Mouse (Mus musculus) hindbrain, embryonic 10.5 days (tissue): Measurements from ENCODE around the gene Tmem150a. TPM values are rescaled to one million over a fixed set of nuclear protein-coding genes. Genes with fewer than 3 reads are reported as not detected.
A peak's percentile ranks its signal among the peaks of the same experiment; 100 is the strongest.

ENCODE experiments used
- DNase-seq: peaks from one replicate; pipeline ENCODE4 v3.0.0-alpha.2; 2017; ENCODE audit warnings: low spot score
- H3K27ac ChIP-seq: fragments of 300-500 bp; sonication (generic); 2 replicates; pipeline ENCODE4 v1.5.1; 2016; ENCODE audit warnings: mild to moderate bottlenecking, moderate library complexity
- H3K27me3 ChIP-seq: fragments of 300-500 bp; sonication (generic); 2 replicates; pipeline ENCODE4 v1.6.1; 2016; ENCODE audit warnings: mild to moderate bottlenecking; ENCODE audit not compliant: poor library complexity, insufficient read depth, severe bottlenecking
- H3K36me3 ChIP-seq: fragments of 300-500 bp; sonication (generic); 2 replicates; pipeline ENCODE4 v1.6.1; 2016; ENCODE audit warnings: mild to moderate bottlenecking, moderate library complexity
- H3K4me1 ChIP-seq: fragments of 300-500 bp; sonication (generic); replicated peaks from 2 replicates; pipeline ENCODE4 v1.6.1; 2016; ENCODE audit warnings: mild to moderate bottlenecking
- H3K4me3 ChIP-seq: fragments of 300-500 bp; sonication (generic); 2 replicates; pipeline ENCODE4 v1.5.1; 2016; ENCODE audit warnings: mild to moderate bottlenecking, moderate library complexity
- H3K9me3 ChIP-seq: fragments of 300-500 bp; sonication (generic); 2 replicates; pipeline ENCODE4 v1.6.1; 2016; ENCODE audit warnings: mild to moderate bottlenecking, moderate library complexity
- WGBS: fragments of 180-500 bp; shearing (Covaris S2); methylation state at CpG from one replicate; pipeline ENCODE4 v1.1.7; 2016; 5-methylcytosine and 5-hydroxymethylcytosine counted together
- polyA plus RNA-seq: library from polyadenylated mRNA; unstranded; fragments of >200 nt; fragmentation: Nextera tagmentation; extraction: Ambion mirVana; gene quantifications from 2 replicates; pipeline ENCODE4 v1.2.1, GENCODE M21; 2016

Gene Tmem150a
- polyA plus RNA-seq, 1 experiment from 2014 or later: 7.0 TPM

GRCm38 (mm10) chr6:72357164-72358079 is 2.2 kb downstream of the Tmem150a start:
- Histone ChIP-seq H3K4me1 (peaks cover 41% of the 10 kb centered on the region), H3K4me3 (no peak overlapping the region), H3K9me3 (no peaks in the 10 kb centered on the region), H3K27ac (no peak overlapping the region), H3K36me3 (peaks cover 42% of the 10 kb centered on the region), H3K27me3 (peaks cover 8% of the 10 kb centered on the region)
- 86% methylated on average over 5 of the region's 5 CpGs for WGBS
- DNase-seq: no peak

DNA sequence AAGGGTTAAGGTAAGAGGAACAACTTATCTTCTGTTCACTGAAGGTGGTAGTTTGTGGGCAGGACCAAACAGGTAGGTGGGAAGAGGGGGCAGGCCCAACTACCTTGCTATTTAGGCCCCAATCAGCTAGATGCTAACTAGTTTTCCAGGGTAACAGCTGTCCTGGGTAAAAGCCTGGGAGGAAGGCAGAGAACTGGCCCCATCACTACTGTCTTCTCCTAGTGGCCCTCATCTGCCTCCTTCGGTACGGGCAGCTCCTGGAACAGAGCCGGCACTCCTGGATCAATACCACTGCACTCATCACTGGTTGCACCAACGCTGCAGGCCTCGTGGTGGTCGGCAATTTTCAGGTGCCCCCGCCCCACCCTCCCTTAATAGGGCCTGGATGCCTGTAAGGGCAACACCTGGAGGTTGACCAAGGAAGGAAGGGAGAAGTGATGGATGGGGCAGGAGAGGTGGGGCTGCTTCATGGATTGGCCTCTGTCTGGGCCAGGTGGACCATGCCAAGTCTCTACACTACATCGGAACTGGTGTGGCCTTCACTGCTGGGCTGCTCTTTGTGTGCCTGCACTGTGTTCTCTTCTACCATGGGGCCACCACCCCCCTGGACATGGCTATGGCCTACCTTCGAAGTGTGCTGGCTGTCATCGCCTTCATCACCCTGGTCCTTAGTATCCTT is 3.0 kb downstream of the Tmem150a start:
- WGBS: 92% methylated on average over 10 of the region's 10 CpGs
- H3K27me3 ChIP-seq: peaks cover 8% of the 10 kb centered on the region

GRCm38 (mm10) chr6:72359343-72359742 is 4.1 kb downstream of the Tmem150a start:
- Histone ChIP-seq H3K27me3 (peaks cover 8% of the 10 kb centered on the region), H3K9me3 (no peaks in the 10 kb centered on the region), H3K4me3 (no peak overlapping the region), H3K36me3 (peaks cover 42% of the 10 kb centered on the region), H3K4me1 (peaks cover 44% of the 10 kb centered on the region), H3K27ac (no peak overlapping the region)
- DNase-seq: no peak
- WGBS: 86% methylated on average over 2 of the region's 2 CpGs

More for the DNA sequence above, 3.0 kb downstream of the Tmem150a start:
- H3K27ac ChIP-seq: no peak overlapping the region
- no peaks in the 10 kb centered on the region for H3K9me3 ChIP-seq
- DNase-seq: no peak
- no peak overlapping the region for H3K4me3 ChIP-seq
- peaks cover 42% of the 10 kb centered on the region for H3K36me3 ChIP-seq
- peaks cover 46% of the 10 kb centered on the region for H3K4me1 ChIP-seq

GRCm38 (mm10) chr6:72359891-72360598 is 4.8 kb downstream of the Tmem150a start:
- 83% methylated on average over 11 of the region's 11 CpGs for WGBS
- H3K36me3 ChIP-seq: peaks cover 42% of the 10 kb centered on the region
- H3K4me3 ChIP-seq: 0 out of 2 replicates have a peak overlapping the region, but pooled peaks have one; percentile 14
- DNase-seq: no peak
- H3K27ac ChIP-seq: no peak overlapping the region
- H3K4me1 ChIP-seq: peaks cover 37% of the 10 kb centered on the region
- H3K9me3 ChIP-seq: no peaks in the 10 kb centered on the region
- H3K27me3 ChIP-seq: peaks cover 8% of the 10 kb centered on the region

GRCm38 (mm10) chr6:72360599-72360935 is 5.3 kb downstream of the Tmem150a start:
- no peak overlapping the region for H3K27ac ChIP-seq
- peaks cover 32% of the 10 kb centered on the region for H3K4me1 ChIP-seq
- 76% methylated on average over 7 of the region's 7 CpGs for WGBS
- H3K27me3 ChIP-seq: peaks cover 8% of the 10 kb centered on the region
- no peaks in the 10 kb centered on the region for H3K9me3 ChIP-seq
- DNase-seq: no peak
- H3K4me3 ChIP-seq: 0 out of 2 replicates have a peak overlapping the region, but pooled peaks have one; percentile 14
- peaks cover 42% of the 10 kb centered on the region for H3K36me3 ChIP-seq

GRCm38 (mm10) chr6:72361121-72361551 is 5.9 kb downstream of the Tmem150a start:
- H3K4me3 ChIP-seq: peak overlapping the region; percentile 84
- peaks cover 42% of the 10 kb centered on the region for H3K36me3 ChIP-seq
- H3K27ac ChIP-seq: no peak overlapping the region
- peaks cover 26% of the 10 kb centered on the region for H3K4me1 ChIP-seq
- no peak for DNase-seq
- WGBS: 82% methylated on average over 5 of the region's 5 CpGs
- H3K9me3 ChIP-seq: no peaks in the 10 kb centered on the region
- peaks cover 6% of the 10 kb centered on the region for H3K27me3 ChIP-seq

- DNase-seq: peak; percentile 94
- peaks cover 34% of the 10 kb centered on the region for H3K36me3 ChIP-seq
- H3K4me3 ChIP-seq: peak overlapping the region; percentile 84
- H3K9me3 ChIP-seq: no peaks in the 10 kb centered on the region
- H3K4me1 ChIP-seq: peaks cover 24% of the 10 kb centered on the region
- no peaks in the 10 kb centered on the region for H3K27me3 ChIP-seq
- H3K27ac ChIP-seq: peak overlapping the region; percentile 89
- WGBS: under 1% methylated on average over 42 of the region's 42 CpGs
Measured at GRCm38 (mm10) chr6:72362132-72363028, 7.1 kb downstream of the Tmem150a start.

- peaks cover 19% of the 10 kb centered on the region for H3K36me3 ChIP-seq
- 44% methylated on average over 7 of the region's 7 CpGs for WGBS
- H3K9me3 ChIP-seq: no peaks in the 10 kb centered on the region
- DNase-seq: no peak
- no peaks in the 10 kb centered on the region for H3K27me3 ChIP-seq
- H3K4me1 ChIP-seq: peaks cover 24% of the 10 kb centered on the region
- H3K27ac ChIP-seq: no peak overlapping the region
- H3K4me3 ChIP-seq: no peak overlapping the region
Measured at GRCm38 (mm10) chr6:72364009-72364408, 8.8 kb downstream of the Tmem150a start.

- no peak overlapping the region for H3K4me3 ChIP-seq
- DNase-seq: no peak
- no peaks in the 10 kb centered on the region for H3K9me3 ChIP-seq
- no peak overlapping the region for H3K27ac ChIP-seq
- peaks cover 24% of the 10 kb centered on the region for H3K4me1 ChIP-seq
- no peaks in the 10 kb centered on the region for H3K27me3 ChIP-seq
- peaks cover 9% of the 10 kb centered on the region for H3K36me3 ChIP-seq
- 77% methylated on average over 6 of the region's 6 CpGs for WGBS
Measured at GRCm38 (mm10) chr6:72364985-72365384, 9.7 kb downstream of the Tmem150a start.

DNA sequence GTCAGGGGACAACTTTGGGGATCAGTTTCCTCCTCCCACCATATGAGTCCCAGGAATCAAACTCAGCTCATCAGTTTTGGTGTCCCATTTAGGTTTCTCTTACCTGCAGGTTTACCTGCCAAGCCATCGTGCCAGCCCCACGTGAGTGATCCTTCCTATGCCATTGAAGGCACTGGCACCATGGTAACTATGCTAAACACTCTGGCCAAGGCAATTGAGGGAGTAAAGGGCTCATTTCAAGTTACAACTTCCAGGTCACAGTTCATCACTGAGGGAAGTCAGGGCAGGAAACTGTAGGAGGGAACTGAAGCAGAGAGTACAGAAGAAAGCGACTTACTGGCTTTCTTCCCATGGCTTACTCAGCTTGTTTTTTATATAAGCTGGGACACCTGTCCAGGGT is 11.1 kb downstream of the Tmem150a start:
- WGBS: 66% methylated on average over 3 of the region's 3 CpGs
- Histone ChIP-seq H3K36me3 (no peaks in the 10 kb centered on the region), H3K4me3 (no peak overlapping the region), H3K27me3 (no peaks in the 10 kb centered on the region), H3K27ac (no peak overlapping the region), H3K9me3 (no peaks in the 10 kb centered on the region), H3K4me1 (peaks cover 18% of the 10 kb centered on the region)
- DNase-seq: no peak

DNA sequence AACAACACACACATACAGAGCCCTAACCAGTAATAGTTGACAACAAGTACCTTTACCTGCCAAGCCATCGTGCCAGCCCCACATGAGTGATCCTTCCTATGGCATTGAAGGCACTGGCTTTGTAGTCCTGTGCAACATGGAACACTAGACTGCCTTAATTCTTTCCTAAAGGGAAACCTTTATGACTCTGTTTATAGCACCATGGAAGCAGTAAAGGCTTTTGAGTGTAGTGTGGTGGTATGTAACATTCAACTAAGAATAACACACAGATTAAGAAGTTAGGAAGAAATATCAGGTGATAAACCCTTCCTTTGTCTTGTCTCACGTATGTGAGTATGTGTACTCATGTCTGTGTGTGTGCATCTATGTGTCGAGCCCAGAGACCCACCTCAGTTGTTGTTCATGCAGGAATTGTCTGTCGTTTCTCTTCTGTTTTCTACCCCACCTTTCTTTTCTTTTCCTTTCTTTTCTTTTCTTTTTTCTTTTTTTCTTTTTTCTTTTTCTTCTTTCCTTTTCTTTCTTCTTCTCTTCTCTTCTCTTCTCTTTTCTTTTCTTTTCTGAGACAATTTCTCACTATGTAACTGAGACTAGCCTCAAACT is 11.7 kb downstream of the Tmem150a start, which contains the start of gene Rnf181:
Gene Rnf181 (minus strand): TSS at position 113 of the 600 bp plus-strand sequence.
- no peak for DNase-seq
- WGBS: 78% methylated on average over 4 of the region's 4 CpGs
- Histone ChIP-seq H3K36me3 (no peaks in the 10 kb centered on the region), H3K9me3 (no peaks in the 10 kb centered on the region), H3K4me1 (peaks cover 17% of the 10 kb centered on the region), H3K4me3 (no peak within 1 kb of the TSS), H3K27me3 (no peaks in the 10 kb centered on the region), H3K27ac (no peak within 1 kb of the TSS)
